Mouse (Mus musculus) liver, embryonic 14.5 days (tissue): ENCODE results near the gene Pacrg.

ENCODE experiments used
- CTCF ChIP-seq: IDR thresholded peaks from 2 replicates; pipeline ENCODE4 v1.5.1; 2016; ENCODE audit warnings: antibody characterized with exemption, low read depth, control low read depth
- EP300 ChIP-seq: IDR thresholded peaks from 2 replicates; pipeline ENCODE4 v1.6.1; 2016; ENCODE audit warnings: antibody characterized with exemption, low read depth

DNA sequence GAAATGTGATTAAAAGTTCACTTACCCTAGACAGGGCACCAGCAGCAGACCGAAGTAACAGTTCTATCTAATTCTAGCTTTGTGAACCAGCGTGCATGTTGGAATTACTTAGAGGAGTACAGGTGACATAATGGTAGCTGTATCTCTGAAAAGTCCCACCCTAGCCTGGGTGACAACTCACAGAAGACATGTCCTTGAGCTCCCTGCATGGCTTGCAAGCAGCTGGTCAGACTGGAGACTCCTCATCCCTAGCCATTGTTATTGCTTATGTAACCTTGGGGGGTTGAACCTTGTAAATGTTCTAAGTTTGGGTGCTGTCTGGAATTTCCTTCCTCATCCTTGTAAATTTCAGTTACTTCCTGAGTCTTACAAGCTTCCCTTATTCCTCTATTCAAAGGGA lies 462.5 kb downstream of the Pacrg start:
- TF ChIP-seq CTCF (no peak), EP300 (no peak)
